Mouse (Mus musculus): Measurements from ENCODE around the gene Tpo. TPM values are rescaled to one million over a fixed set of nuclear protein-coding genes. Genes with fewer than 3 reads are reported as not detected.

Gene Tpo
- total RNA-seq, 1 experiment from 2014 or later = not detected

GRCm38 (mm10) chr12:30109646-30110605 is 22.5 kb downstream of the Tpo start:
- no peak for ATAC-seq (replicated peaks in 1 of 2; ENCODE audit: insufficient read depth in 1 of 2, low FRiP score in 2 of 2, low TSS enrichment in 1 of 2, low read depth in 1 of 2, poor library complexity in 2 of 2, severe bottlenecking in 2 of 2)

- ATAC-seq (replicated peaks in 1 of 2; ENCODE audit: insufficient read depth in 1 of 2, low FRiP score in 2 of 2, low TSS enrichment in 1 of 2, low read depth in 1 of 2, poor library complexity in 2 of 2, severe bottlenecking in 2 of 2) = no peak
These were observed 29.4 kb downstream of the Tpo start for GRCm38 (mm10) chr12:30102891-30103565.

DNA sequence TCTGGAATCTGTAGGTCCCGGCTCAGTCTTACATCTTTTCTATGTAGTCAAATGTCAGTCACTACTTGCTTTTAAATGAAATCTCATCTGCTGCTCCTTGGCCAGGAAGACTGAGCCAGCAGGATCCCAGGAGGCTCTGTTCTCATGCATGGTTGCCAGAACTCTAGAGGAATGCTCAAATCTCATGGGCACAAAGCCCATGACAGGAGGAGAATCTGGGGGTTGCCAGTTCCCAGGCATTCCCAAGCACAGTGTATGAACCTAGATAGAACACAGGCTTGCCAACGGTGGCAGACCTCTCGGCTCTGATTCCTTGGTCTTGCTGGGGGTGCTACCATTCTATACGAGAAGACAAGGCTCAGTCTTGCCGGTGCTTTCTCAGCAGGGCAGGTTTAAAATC is 40.3 kb downstream of the Tpo start:
- ATAC-seq (replicated peaks in 1 of 2; ENCODE audit: insufficient read depth in 1 of 2, low FRiP score in 2 of 2, low TSS enrichment in 1 of 2, low read depth in 1 of 2, poor library complexity in 2 of 2, severe bottlenecking in 2 of 2) = no peak

- no peak for ATAC-seq (replicated peaks in 1 of 2; ENCODE audit: insufficient read depth in 1 of 2, low FRiP score in 2 of 2, low TSS enrichment in 1 of 2, low read depth in 1 of 2, poor library complexity in 2 of 2, severe bottlenecking in 2 of 2)
These were observed 48.5 kb downstream of the Tpo start for GRCm38 (mm10) chr12:30083971-30084370.

GRCm38 (mm10) chr12:30077056-30077455 is 55.4 kb downstream of the Tpo start:
- no peak for ATAC-seq (replicated peaks in 1 of 2; ENCODE audit: insufficient read depth in 1 of 2, low FRiP score in 2 of 2, low TSS enrichment in 1 of 2, low read depth in 1 of 2, poor library complexity in 2 of 2, severe bottlenecking in 2 of 2)

DNA sequence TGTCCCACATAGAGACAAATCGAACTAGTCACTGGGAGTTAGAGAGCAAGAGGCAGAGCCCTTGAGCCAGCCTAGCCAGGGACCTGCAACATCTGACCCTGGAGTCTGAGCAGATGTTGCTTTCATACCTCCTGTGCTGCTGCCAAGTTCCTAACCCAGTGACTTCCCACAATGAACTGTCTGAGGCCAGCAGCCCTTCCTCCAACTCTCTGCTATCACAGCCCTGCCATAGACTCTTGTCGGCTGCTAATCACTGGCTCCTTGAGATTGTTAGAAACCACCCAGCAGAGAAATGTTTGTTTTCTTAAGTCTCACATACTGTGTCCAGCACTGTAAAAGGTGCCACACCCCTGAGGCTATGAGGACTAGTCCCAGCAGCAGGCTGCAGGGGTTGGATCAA is 56.1 kb downstream of the Tpo start:
- ATAC-seq (replicated peaks in 1 of 2; ENCODE audit: insufficient read depth in 1 of 2, low FRiP score in 2 of 2, low TSS enrichment in 1 of 2, low read depth in 1 of 2, poor library complexity in 2 of 2, severe bottlenecking in 2 of 2) = no peak

DNA sequence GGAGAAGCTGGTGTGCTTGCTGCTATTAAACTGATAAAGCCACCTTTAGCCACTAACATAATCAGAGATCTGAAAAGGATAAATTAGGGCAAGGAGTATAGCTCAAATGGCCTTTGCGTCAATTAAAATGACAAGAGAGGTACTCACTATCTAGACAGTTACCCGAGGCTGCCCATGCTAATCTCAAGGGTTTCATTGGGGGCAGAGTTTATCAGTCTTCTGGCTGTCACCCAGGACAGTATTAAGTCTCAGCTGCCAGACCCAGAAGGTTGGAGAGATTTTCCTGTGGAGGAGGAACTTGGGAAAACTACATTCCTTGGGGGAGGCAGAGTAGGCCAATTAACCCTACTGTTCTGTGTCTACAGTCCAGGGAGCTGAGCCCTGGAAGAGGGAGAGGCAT is 63.1 kb downstream of the Tpo start:
- no peak for ATAC-seq (replicated peaks in 1 of 2; ENCODE audit: insufficient read depth in 1 of 2, low FRiP score in 2 of 2, low TSS enrichment in 1 of 2, low read depth in 1 of 2, poor library complexity in 2 of 2, severe bottlenecking in 2 of 2)

DNA sequence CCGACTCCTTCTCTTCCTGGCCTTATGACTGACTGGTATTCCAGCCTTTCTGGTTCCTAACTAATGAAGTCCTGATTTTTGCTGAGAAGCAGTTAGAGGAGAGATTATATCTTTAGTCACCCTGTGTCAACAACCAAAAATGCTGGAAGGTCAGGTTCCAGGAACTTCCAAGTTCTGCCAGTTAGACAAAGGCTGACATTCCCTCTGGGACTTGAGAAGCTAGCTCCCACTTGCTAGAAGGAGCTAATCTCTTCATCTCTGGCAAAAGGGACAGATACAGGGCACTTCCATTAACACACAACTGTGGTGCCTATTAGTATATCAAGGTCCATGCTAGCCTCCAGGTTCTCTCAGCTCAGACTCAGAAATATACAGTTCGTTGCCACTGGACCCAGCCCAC is 64.6 kb downstream of the Tpo start:
- no peak for ATAC-seq (replicated peaks in 1 of 2; ENCODE audit: insufficient read depth in 1 of 2, low FRiP score in 2 of 2, low TSS enrichment in 1 of 2, low read depth in 1 of 2, poor library complexity in 2 of 2, severe bottlenecking in 2 of 2)

GRCm38 (mm10) chr12:30062118-30062505 is 70.3 kb downstream of the Tpo start:
- ATAC-seq (replicated peaks in 1 of 2; ENCODE audit: insufficient read depth in 1 of 2, low FRiP score in 2 of 2, low TSS enrichment in 1 of 2, low read depth in 1 of 2, poor library complexity in 2 of 2, severe bottlenecking in 2 of 2) = no peak

- no peak for ATAC-seq (replicated peaks in 1 of 2; ENCODE audit: insufficient read depth in 1 of 2, low FRiP score in 2 of 2, low TSS enrichment in 1 of 2, low read depth in 1 of 2, poor library complexity in 2 of 2, severe bottlenecking in 2 of 2)
These were observed 70.8 kb downstream of the Tpo start for GRCm38 (mm10) chr12:30061503-30062117.

DNA sequence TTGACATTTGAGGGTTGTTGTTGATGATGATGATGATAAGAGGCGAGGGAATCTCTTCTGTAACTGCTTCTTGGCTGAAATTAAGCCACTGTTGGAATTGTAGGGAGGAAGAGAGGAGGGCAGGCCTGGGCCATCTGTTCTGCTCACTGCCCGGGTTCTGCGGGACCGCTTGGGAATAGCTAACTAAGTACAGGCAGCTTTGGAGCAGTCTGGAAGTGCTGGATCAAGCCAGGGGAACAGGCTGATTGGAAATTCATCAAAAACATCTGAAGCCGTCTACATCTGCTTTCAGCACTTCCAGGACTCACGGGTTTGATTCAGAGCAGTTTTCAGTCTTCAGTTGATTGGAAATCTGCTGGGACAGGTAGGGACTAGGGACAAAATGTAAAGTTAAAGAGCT is 74.4 kb downstream of the Tpo start:
- ATAC-seq (replicated peaks in 1 of 2; ENCODE audit: insufficient read depth in 1 of 2, low FRiP score in 2 of 2, low TSS enrichment in 1 of 2, low read depth in 1 of 2, poor library complexity in 2 of 2, severe bottlenecking in 2 of 2) = no peak

DNA sequence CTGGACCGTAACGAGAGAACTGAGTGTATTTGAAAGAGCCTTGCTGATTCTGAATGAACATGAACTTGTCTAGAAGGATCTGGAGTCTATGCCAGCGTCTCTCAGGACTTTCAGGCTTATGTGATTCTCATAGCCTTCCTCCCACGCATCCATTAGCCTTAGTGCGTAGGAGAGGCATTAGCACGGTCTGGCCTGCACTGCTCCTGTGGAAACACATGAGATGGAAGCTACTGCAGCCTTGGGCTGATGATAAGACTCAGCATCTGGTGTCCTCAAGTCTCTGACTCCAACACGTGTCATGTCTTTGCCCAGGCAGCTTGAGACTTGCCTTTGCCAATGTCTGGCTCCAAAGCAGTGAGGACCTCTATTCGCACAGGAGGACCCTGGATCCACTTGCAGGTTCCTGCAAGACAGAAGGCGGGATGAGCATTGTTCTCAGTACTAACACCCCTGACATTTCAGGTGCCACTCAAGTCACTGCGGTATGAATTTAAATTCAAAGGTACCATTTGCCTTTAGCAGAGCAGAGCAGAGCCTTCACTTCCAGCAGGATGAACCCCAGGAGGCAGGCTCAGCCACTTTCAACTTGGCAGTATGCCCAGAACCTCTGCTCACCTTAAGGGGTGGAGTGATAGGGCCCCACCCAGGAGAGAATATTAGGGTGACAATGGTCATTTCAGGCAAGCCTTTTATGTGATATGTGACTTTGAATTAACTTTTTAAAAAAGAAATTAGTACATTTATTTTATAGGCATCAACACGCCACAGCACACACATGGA is 77.5 kb downstream of the Tpo start:
- no peak for ATAC-seq (replicated peaks in 1 of 2; ENCODE audit: insufficient read depth in 1 of 2, low FRiP score in 2 of 2, low TSS enrichment in 1 of 2, low read depth in 1 of 2, poor library complexity in 2 of 2, severe bottlenecking in 2 of 2)

DNA sequence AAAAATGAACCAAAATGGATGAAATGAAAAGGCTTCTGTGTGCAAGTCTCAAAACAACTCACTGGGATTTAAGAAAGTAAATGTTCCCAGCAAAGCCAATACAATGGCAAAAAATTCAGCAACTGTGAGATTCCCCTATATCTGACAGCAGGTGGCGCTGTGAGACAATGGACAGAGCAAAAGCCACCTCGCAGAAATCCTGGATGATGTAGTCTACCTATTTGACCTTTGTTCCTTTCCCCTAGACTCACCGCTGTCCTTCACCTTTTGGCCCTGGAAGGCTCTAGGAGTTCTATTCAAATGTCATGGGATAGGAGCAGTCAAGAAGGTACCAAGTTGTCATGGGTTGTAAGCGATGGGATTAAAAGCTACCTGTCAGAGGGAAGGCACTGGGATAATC is 82.2 kb downstream of the Tpo start:
- peak; percentile 32 to 56; a peak in 2 of 4 replicates for ATAC-seq (replicated peaks in 1 of 2; ENCODE audit: insufficient read depth in 1 of 2, low FRiP score in 2 of 2, low TSS enrichment in 1 of 2, low read depth in 1 of 2, poor library complexity in 2 of 2, severe bottlenecking in 2 of 2)

- no peak for ATAC-seq (replicated peaks in 1 of 2; ENCODE audit: insufficient read depth in 1 of 2, low FRiP score in 2 of 2, low TSS enrichment in 1 of 2, low read depth in 1 of 2, poor library complexity in 2 of 2, severe bottlenecking in 2 of 2)
These were observed 82.6 kb downstream of the Tpo start for GRCm38 (mm10) chr12:30049818-30050217.

- ATAC-seq (replicated peaks in 1 of 2; ENCODE audit: insufficient read depth in 1 of 2, low FRiP score in 2 of 2, low TSS enrichment in 1 of 2, low read depth in 1 of 2, poor library complexity in 2 of 2, severe bottlenecking in 2 of 2) = no peak
These were observed 83.6 kb downstream of the Tpo start for GRCm38 (mm10) chr12:30048848-30049247.

DNA sequence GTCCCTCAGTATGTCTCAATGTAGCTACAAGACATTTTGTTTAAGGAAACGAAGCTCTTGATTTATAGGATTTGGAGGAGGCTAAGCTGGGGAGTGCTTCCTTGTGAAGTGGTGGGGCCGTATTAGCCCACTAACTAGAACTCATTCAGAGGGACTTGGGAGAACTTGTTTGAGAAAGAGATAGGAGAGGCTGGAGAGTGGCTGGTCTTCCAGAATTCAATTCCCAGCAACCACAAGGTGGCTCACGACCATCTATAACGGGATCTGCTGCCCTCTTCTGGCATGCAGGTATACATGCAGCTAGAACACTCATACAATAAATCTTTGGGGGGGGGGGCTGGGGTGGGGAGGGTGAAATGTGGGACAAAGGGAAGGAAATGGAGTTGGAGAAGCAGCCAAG is 92.3 kb downstream of the Tpo start:
- no peak for ATAC-seq (replicated peaks in 1 of 2; ENCODE audit: insufficient read depth in 1 of 2, low FRiP score in 2 of 2, low TSS enrichment in 1 of 2, low read depth in 1 of 2, poor library complexity in 2 of 2, severe bottlenecking in 2 of 2)

DNA sequence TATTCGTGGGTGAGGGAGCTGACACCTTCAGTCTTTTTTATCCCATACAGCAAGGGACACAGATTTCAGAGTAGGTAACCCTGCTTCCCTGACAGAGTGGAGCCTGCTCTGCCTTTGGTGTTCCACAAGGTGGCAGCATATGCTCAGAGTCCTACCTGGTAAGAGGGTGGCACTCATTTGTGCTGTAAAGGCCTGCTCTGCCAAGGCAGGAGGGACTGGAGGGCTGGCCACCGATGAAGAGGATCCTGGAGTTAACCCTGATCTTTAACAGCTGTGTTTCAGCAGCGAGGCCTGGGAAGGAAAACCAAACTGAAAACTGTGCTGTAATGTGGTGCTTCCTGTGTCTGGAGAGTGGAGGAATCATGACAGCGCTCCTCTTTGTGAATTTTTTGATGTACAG is 92.9 kb downstream of the Tpo start:
- peak; percentile 22 to 39; a peak in 2 of 4 replicates for ATAC-seq (replicated peaks in 1 of 2; ENCODE audit: insufficient read depth in 1 of 2, low FRiP score in 2 of 2, low TSS enrichment in 1 of 2, low read depth in 1 of 2, poor library complexity in 2 of 2, severe bottlenecking in 2 of 2)
